Mouse (Mus musculus) heart, embryonic 12.5 days (tissue): ENCODE measurements at regions not wholly inside any gene's neighbourhood (a gene's known extent, or its start where the extent isn't known, plus 50 kb on each side); places are given as distances from the start of the nearest gene placed in this dataset.
A peak's percentile ranks its signal among the peaks of the same experiment; 100 is the strongest.

Experiments used
- ATAC-seq: fragments of 200-750 bp; cut with Nextera tagmentation; 2 replicates; pipeline ENCODE4 v1.8.0; 2017; ENCODE audit warnings: moderate TSS enrichment, moderate library complexity; ENCODE audit not compliant: insufficient number of reproducible peaks, low FRiP score
- H3K27ac ChIP-seq: fragments of 300-500 bp; sonication (generic); 2 replicates; pipeline ENCODE4 v1.5.1; 2016; ENCODE audit warnings: mild to moderate bottlenecking, moderate library complexity; ENCODE audit not compliant: poor library complexity, severe bottlenecking
- H3K27me3 ChIP-seq: fragments of 300-500 bp; sonication (generic); replicated peaks from 2 replicates; pipeline ENCODE4 v1.6.1; 2016; ENCODE audit warnings: mild to moderate bottlenecking, moderate library complexity
- H3K36me3 ChIP-seq: fragments of 300-500 bp; sonication (generic); 2 replicates; pipeline ENCODE4 v1.6.1; 2016; ENCODE audit warnings: mild to moderate bottlenecking, moderate library complexity
- H3K4me1 ChIP-seq: fragments of 300-500 bp; sonication (generic); replicated peaks from 2 replicates; pipeline ENCODE4 v1.6.1; 2016; ENCODE audit warnings: mild to moderate bottlenecking
- H3K4me2 ChIP-seq: fragments of 300-500 bp; sonication (generic); 2 replicates; pipeline ENCODE4 v1.6.1; 2016; ENCODE audit warnings: mild to moderate bottlenecking, moderate library complexity
- H3K4me3 ChIP-seq: fragments of 300-500 bp; sonication (generic); 2 replicates; pipeline ENCODE4 v1.5.1; 2016; ENCODE audit warnings: mild to moderate bottlenecking
- H3K9ac ChIP-seq: fragments of 300-500 bp; sonication (generic); 2 replicates; pipeline ENCODE4 v1.6.1; 2016; ENCODE audit warnings: mild to moderate bottlenecking, moderate library complexity
- H3K9me3 ChIP-seq: fragments of 300-500 bp; sonication (generic); replicated peaks from 2 replicates; pipeline ENCODE4 v1.6.1; 2016; ENCODE audit warnings: mild to moderate bottlenecking, moderate library complexity
- WGBS: fragments of 180-500 bp; shearing (Covaris S2); methylation state at CpG from one replicate; pipeline ENCODE4 v1.1.7; 2016; 5-methylcytosine and 5-hydroxymethylcytosine counted together

- no peak overlapping the region for H3K9ac ChIP-seq
- no peaks in the 10 kb centered on the region; the same call in 1 of the 2 replicates for H3K9me3 ChIP-seq
- H3K36me3 ChIP-seq = no peaks in the 10 kb centered on the region
- H3K27ac ChIP-seq = no peak overlapping the region
- ATAC-seq = no peak
- H3K27me3 ChIP-seq = no peaks in the 10 kb centered on the region
- H3K4me3 ChIP-seq = no peak overlapping the region
- H3K4me1 ChIP-seq = 0 out of 2 replicates have a peak, but pooled peaks cover 2% of the 10 kb centered on the region
- H3K4me2 ChIP-seq = no peak overlapping the region
- 93% methylated on average over 10 of the region's 10 CpGs for WGBS
These were observed 229.1 kb upstream of the G2e3 start for GRCm38 (mm10) chr12:51118781-51119180.

DNA sequence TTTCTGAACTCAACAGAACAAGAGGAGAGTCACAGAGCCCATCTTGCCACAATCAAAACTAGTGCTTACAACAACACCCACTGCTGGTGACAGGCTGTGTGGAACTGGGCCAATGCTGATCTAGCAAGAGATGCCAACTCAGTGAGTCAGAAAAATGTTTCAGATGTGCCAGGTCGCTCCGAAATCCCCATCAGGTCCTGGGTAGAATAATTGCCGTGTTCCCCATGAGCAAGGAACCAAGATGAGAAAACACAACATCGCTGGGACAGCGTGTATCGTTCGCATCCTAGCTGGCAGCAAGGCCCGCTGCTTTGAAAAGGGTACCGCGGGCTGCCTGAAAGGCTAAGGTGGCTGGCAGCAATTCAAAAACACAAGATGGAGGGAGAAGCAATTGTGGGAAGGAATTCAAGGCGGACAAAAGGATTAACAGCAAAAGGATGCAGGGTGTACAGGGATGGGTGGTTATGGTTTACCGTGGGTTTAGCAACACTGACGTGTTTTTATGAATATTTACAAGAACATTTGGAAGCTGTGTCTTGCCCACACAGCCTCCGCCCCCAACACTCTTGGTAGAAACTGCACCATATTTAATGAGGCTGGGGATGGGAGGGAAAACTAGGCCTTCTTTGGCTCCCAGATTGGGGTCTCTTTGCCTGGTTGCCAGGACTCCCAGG lies 229.7 kb upstream of the G2e3 start:
- H3K4me1 ChIP-seq = 0 out of 2 replicates have a peak, but pooled peaks cover 2% of the 10 kb centered on the region
- H3K4me2 ChIP-seq = no peak overlapping the region
- no peak overlapping the region for H3K9ac ChIP-seq
- H3K27me3 ChIP-seq = no peaks in the 10 kb centered on the region
- no peaks in the 10 kb centered on the region; the same call in 1 of the 2 replicates for H3K9me3 ChIP-seq
- no peaks in the 10 kb centered on the region for H3K36me3 ChIP-seq
- no peak for ATAC-seq
- H3K4me3 ChIP-seq = no peak overlapping the region
- whole genome bisulfite sequencing = 81% methylated on average over 14 of the region's 14 CpGs
- no peak overlapping the region for H3K27ac ChIP-seq

GRCm38 (mm10) chr12:51117436-51118020 lies 230.3 kb upstream of the G2e3 start:
- H3K9ac ChIP-seq = no peak overlapping the region
- no peak overlapping the region for H3K4me2 ChIP-seq
- H3K27me3 ChIP-seq = no peaks in the 10 kb centered on the region
- H3K36me3 ChIP-seq = no peaks in the 10 kb centered on the region
- no peak overlapping the region for H3K27ac ChIP-seq
- 73% methylated on average over 8 of the region's 8 CpGs for WGBS
- H3K4me1 ChIP-seq = peaks cover 3% of the 10 kb centered on the region; the same call in 1 of the 2 replicates
- H3K9me3 ChIP-seq = no peaks in the 10 kb centered on the region; the same call in 1 of the 2 replicates
- ATAC-seq = no peak
- no peak overlapping the region for H3K4me3 ChIP-seq

- Histone ChIP-seq H3K9ac (no peak overlapping the region), H3K36me3 (no peaks in the 10 kb centered on the region), H3K4me3 (no peak overlapping the region), H3K27me3 (no peaks in the 10 kb centered on the region), H3K4me1 (peaks cover 8% of the 10 kb centered on the region), H3K27ac (peak overlapping the region; percentile 61), H3K9me3 (no peaks in the 10 kb centered on the region), H3K4me2 (no peak overlapping the region; the same call in 1 of the 2 replicates)
- WGBS = 35% methylated on average over 4 of the region's 4 CpGs
- no peak for ATAC-seq
These were observed 236.1 kb upstream of the G2e3 start for GRCm38 (mm10) chr12:51111811-51112210.

GRCm38 (mm10) chr12:51108044-51108443 lies 239.8 kb upstream of the G2e3 start:
- Histone ChIP-seq H3K36me3 (no peaks in the 10 kb centered on the region), H3K4me2 (no peak overlapping the region), H3K4me1 (peaks cover 8% of the 10 kb centered on the region), H3K27ac (no peak overlapping the region), H3K9ac (no peak overlapping the region), H3K27me3 (no peaks in the 10 kb centered on the region), H3K4me3 (no peak overlapping the region), H3K9me3 (no peaks in the 10 kb centered on the region)
- ATAC-seq = no peak
- 79% methylated on average over 5 of the region's 5 CpGs for WGBS

GRCm38 (mm10) chr12:51103541-51104042 lies 244.3 kb upstream of the G2e3 start:
- no peaks in the 10 kb centered on the region for H3K4me1 ChIP-seq
- H3K27ac ChIP-seq = no peak overlapping the region
- 50% methylated on average over 4 of the region's 4 CpGs for WGBS
- no peaks in the 10 kb centered on the region for H3K9me3 ChIP-seq
- no peak overlapping the region for H3K9ac ChIP-seq
- no peak overlapping the region for H3K4me2 ChIP-seq
- ATAC-seq = no peak
- no peak overlapping the region for H3K4me3 ChIP-seq
- no peaks in the 10 kb centered on the region for H3K36me3 ChIP-seq
- H3K27me3 ChIP-seq = no peaks in the 10 kb centered on the region

DNA sequence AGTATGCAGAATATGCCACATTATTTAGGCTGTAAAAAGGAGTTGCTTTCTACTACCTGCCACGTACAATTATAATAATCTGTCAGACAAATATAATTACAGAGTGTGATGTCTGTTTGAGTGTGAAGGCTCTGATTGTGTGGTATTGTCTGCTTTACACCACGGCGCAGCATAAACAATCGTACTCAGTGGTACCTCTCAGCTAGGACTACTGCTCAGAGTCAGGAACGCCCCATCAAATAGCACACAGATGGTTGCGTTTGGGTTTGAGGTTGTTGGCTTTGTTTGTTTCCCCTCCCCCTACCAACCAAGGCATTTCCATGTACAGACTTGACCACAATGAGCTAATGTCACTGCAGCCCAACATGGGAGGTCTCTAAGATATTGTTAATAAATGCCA lies 246.2 kb upstream of the G2e3 start:
- Histone ChIP-seq H3K4me2 (no peak overlapping the region), H3K4me3 (no peak overlapping the region), H3K9ac (no peak overlapping the region), H3K4me1 (no peaks in the 10 kb centered on the region), H3K27ac (no peak overlapping the region), H3K36me3 (no peaks in the 10 kb centered on the region), H3K27me3 (no peaks in the 10 kb centered on the region), H3K9me3 (no peaks in the 10 kb centered on the region)
- no peak for ATAC-seq
- 84% methylated on average over 6 of the region's 6 CpGs for WGBS

- Histone ChIP-seq H3K27ac (no peak overlapping the region), H3K4me3 (no peak overlapping the region), H3K9me3 (no peaks in the 10 kb centered on the region), H3K9ac (no peak overlapping the region), H3K4me1 (peaks cover 5% of the 10 kb centered on the region; the same call in 1 of the 2 replicates), H3K27me3 (no peaks in the 10 kb centered on the region), H3K4me2 (no peak overlapping the region), H3K36me3 (no peaks in the 10 kb centered on the region)
- 75% methylated on average over 5 of the region's 5 CpGs for WGBS
- no peak for ATAC-seq
These were observed 247.0 kb upstream of the G2e3 start for GRCm38 (mm10) chr12:51100868-51101267.

DNA sequence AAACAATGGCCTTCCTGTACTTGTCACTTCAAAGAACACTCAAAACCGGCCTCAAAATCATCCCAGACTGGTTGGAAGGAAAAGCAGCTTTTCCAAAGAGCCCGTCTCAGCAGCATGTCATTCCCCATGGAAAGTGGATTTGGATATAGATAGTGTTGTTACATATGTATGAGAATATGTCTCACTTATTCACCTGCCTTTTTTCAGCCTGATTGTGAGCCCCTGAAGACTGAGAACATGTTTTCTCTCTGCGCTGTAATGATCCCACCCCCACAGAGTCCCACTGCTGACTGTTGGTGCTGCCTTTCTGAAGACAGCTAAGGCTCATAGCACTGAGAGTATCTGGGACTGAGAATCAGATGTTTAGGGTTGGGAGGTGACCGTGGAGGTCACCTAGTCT lies 251.9 kb upstream of the G2e3 start:
- ATAC-seq = no peak
- H3K27ac ChIP-seq = no peak overlapping the region
- H3K9ac ChIP-seq = no peak overlapping the region
- peaks cover 5% of the 10 kb centered on the region; the same call in 1 of the 2 replicates for H3K4me1 ChIP-seq
- WGBS = 66% methylated on average over 4 of the region's 4 CpGs
- no peak overlapping the region for H3K4me3 ChIP-seq
- H3K36me3 ChIP-seq = no peaks in the 10 kb centered on the region
- H3K27me3 ChIP-seq = no peaks in the 10 kb centered on the region
- H3K9me3 ChIP-seq = no peaks in the 10 kb centered on the region
- no peak overlapping the region for H3K4me2 ChIP-seq

- H3K9me3 ChIP-seq = no peaks in the 10 kb centered on the region
- no peak for ATAC-seq
- H3K4me3 ChIP-seq = no peak overlapping the region
- WGBS = 82% methylated on average over 7 of the region's 7 CpGs
- no peaks in the 10 kb centered on the region for H3K27me3 ChIP-seq
- H3K36me3 ChIP-seq = no peaks in the 10 kb centered on the region
- H3K27ac ChIP-seq = no peak overlapping the region
- no peak overlapping the region for H3K4me2 ChIP-seq
- H3K9ac ChIP-seq = no peak overlapping the region
- H3K4me1 ChIP-seq = no peaks in the 10 kb centered on the region
These were observed 258.5 kb upstream of the G2e3 start for GRCm38 (mm10) chr12:51089324-51089723.

DNA sequence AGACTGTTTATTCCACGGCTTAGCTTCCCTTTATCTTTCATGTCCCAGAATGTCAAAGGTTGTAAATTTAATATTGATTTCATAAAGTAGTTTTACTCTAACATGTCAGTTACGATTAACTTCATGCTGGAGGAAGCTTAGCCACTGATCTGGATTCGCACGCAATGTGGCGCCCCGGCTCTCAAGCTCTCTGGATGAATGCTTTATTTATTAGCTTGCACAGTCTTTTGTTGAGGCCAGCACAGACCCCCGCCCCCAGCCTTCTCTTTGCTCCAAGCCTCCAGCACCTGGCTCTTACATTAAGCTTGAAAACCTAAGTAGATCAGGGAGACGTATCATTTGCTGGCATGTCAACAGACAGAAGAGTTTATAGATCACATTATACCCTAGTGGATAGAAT lies 266.1 kb upstream of the G2e3 start:
- Histone ChIP-seq H3K36me3 (no peaks in the 10 kb centered on the region), H3K27ac (no peak overlapping the region), H3K4me3 (no peak overlapping the region), H3K27me3 (no peaks in the 10 kb centered on the region), H3K4me1 (no peaks in the 10 kb centered on the region), H3K9ac (no peak overlapping the region), H3K4me2 (no peak overlapping the region), H3K9me3 (no peaks in the 10 kb centered on the region)
- WGBS = 84% methylated on average over 8 of the region's 8 CpGs
- no peak for ATAC-seq
